Mouse (Mus musculus) E14TG2a.4 (cell line): Measurements from ENCODE around the gene Anks1b.

Experiments used
- CTCF ChIP-seq: conservative IDR thresholded peaks from 2 replicates; pipeline ENCODE4 v1.5.1; 2014; ENCODE audit warnings: low read length
- NANOG ChIP-seq: IDR thresholded peaks from 2 replicates; pipeline ENCODE4 v1.6.1; 2014; ENCODE audit warnings: borderline replicate concordance, low read length, mixed read lengths
- POU5F1 ChIP-seq: IDR thresholded peaks from 2 replicates; pipeline ENCODE4 v1.6.1; 2014; ENCODE audit warnings: low read length, borderline replicate concordance

GRCm38 (mm10) chr10:90809911-90810590 is 936.7 kb downstream of the Anks1b start:
- TF ChIP-seq CTCF (no peak), NANOG (peak; percentile 89), POU5F1 (no peak)
